Mouse (Mus musculus): ENCODE data around the gene Sept10. TPM values are rescaled to one million over a fixed set of nuclear protein-coding genes. Genes with fewer than 3 reads are reported as not detected.

Gene Sept10
- polyA plus RNA-seq, 1 experiment from 2014 or later = 45.0 TPM

GRCm38 (mm10) chr10:59152544-59153081, 69.0 kb downstream of the Sept10 start:
- Histone ChIP-seq H3K4me1 (no peaks in the 10 kb centered on the region; the same call in 1 of the 2 replicates), H3K36me3 (0 out of 2 replicates have a peak, but pooled peaks cover 3% of the 10 kb centered on the region), H3K27me3 (ENCODE audit: low read depth, poor library complexity, severe bottlenecking) (0 out of 2 replicates have a peak, but pooled peaks cover 6% of the 10 kb centered on the region), H3K9me3 (replicated peaks) (no peaks in the 10 kb centered on the region), H3K4me3 (no peak overlapping the region), H3K27ac (no peak overlapping the region)
- no peak for DNase-seq (ENCODE audit: low spot score)
- 71% methylated on average over 5 of the region's 5 CpGs for WGBS

DNA sequence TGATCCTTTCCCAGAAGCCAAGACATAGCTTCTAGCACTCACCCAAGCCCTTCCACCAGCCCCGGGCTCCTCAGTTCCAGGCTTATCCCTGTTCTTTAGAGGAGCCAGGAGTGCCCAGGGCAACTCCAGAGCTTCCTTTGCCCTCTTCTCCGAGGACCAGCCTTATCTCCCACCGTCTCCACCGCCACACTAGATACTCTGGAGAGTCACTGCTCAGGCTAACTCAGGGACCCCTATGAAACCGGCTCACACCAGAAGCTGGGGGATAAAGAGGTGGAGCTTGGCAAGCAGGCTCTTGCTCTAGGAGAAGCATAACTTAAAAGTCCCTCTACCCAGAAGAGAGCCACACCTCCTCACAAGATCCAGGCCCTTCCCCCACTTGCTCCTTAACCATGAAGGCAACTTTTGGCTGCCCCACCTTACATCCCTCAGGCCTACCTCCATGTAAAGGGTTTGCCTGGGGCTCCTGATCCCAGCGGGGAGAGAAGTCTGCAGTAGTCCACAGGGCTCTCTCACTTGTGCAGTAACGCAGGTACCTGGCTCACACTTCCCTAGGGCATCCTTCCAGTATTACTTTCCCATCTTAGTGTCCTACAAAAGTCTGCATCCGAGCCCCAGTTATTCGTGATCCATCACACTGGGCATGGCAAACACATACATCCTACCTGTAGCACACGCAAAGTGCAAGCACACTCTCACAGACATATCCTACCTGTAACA, 70.5 kb downstream of the Sept10 start:
- 84% methylated on average over 10 of the region's 10 CpGs for WGBS
- H3K4me3 ChIP-seq = no peak overlapping the region
- H3K27me3 ChIP-seq (ENCODE audit: low read depth, poor library complexity, severe bottlenecking) = 0 out of 2 replicates have a peak, but pooled peaks cover 6% of the 10 kb centered on the region
- no peaks in the 10 kb centered on the region; the same call in 1 of the 2 replicates for H3K4me1 ChIP-seq
- H3K36me3 ChIP-seq = no peaks in the 10 kb centered on the region
- no peaks in the 10 kb centered on the region for H3K9me3 ChIP-seq (replicated peaks)
- no peak overlapping the region for H3K27ac ChIP-seq
- no peak for DNase-seq (ENCODE audit: low spot score)

- Histone ChIP-seq H3K27ac (no peak overlapping the region), H3K36me3 (no peaks in the 10 kb centered on the region), H3K4me3 (no peak overlapping the region), H3K9me3 (replicated peaks) (no peaks in the 10 kb centered on the region), H3K27me3 (ENCODE audit: low read depth, poor library complexity, severe bottlenecking) (0 out of 2 replicates have a peak, but pooled peaks cover 6% of the 10 kb centered on the region), H3K4me1 (no peaks in the 10 kb centered on the region; the same call in 1 of the 2 replicates)
- no peak for DNase-seq (ENCODE audit: low spot score)
- WGBS = 20% methylated on average over 8 of the region's 8 CpGs
Measured at GRCm38 (mm10) chr10:59149956-59150383, 71.7 kb downstream of the Sept10 start.

DNA sequence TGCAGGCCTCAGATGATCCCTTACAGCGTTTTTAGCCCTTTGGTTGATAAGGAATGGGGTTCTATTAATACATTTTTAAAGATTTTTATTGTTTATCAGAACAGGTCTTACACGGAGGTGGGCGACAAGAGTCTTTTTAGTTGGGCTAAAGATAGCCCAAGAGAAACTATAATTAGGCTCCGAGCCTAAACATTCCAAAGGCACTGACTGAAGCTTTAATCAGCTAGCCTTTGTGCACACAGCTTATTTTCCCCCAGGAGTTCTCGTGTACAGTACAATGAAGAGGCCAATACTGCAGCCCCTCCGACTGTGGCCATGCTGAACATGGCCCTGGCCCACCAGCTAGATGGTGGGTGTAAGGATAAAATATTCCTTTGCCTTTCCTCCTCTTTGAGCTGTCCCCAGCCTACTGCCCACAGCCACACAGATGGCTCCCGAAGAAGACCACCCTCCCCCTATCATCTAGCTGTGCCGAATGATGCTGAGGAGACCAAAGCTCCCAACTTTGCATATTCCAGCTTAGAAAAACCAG, 88.1 kb downstream of the Sept10 start:
- peaks cover 8% of the 10 kb centered on the region for H3K4me1 ChIP-seq
- no peak overlapping the region for H3K4me3 ChIP-seq
- no peak overlapping the region for H3K27ac ChIP-seq
- H3K27me3 ChIP-seq (ENCODE audit: low read depth, poor library complexity, severe bottlenecking) = no peaks in the 10 kb centered on the region
- H3K9me3 ChIP-seq (replicated peaks) = no peaks in the 10 kb centered on the region
- H3K36me3 ChIP-seq = no peaks in the 10 kb centered on the region
- no peak for DNase-seq (ENCODE audit: low spot score)
- WGBS = 85% methylated on average over 8 of the region's 8 CpGs

GRCm38 (mm10) chr10:59131926-59132628, 89.6 kb downstream of the Sept10 start:
- DNase-seq (ENCODE audit: low spot score) = no peak
- 75% methylated on average over 20 of the region's 20 CpGs for WGBS
- Histone ChIP-seq H3K27me3 (ENCODE audit: low read depth, poor library complexity, severe bottlenecking) (no peaks in the 10 kb centered on the region), H3K9me3 (replicated peaks) (no peaks in the 10 kb centered on the region), H3K27ac (no peak overlapping the region), H3K4me1 (peaks cover 8% of the 10 kb centered on the region), H3K4me3 (no peak overlapping the region), H3K36me3 (no peaks in the 10 kb centered on the region)

DNA sequence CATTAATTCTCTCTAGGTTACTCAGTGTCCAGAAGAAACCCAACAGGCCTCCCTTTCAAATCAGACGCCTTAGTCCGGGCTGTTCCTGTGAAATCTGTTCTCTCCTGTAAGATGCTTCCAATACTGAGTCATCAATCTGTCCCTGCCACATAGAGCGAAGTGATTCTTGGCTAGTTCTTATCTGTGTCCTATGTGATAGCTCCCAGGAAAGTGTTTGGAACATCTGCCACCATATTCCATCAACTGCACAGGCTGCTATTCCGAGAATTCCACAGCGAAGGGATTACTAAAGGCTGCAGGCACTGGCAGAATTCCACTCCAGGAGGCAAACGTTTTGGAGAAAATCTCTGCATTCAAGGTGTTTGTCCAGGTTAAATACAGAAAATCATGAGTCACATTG, 94.0 kb downstream of the Sept10 start:
- Histone ChIP-seq H3K4me1 (peaks cover 8% of the 10 kb centered on the region), H3K9me3 (replicated peaks) (no peaks in the 10 kb centered on the region), H3K4me3 (no peak overlapping the region), H3K27ac (no peak overlapping the region), H3K36me3 (no peaks in the 10 kb centered on the region), H3K27me3 (ENCODE audit: low read depth, poor library complexity, severe bottlenecking) (no peaks in the 10 kb centered on the region)
- 82% methylated on average over 6 of the region's 6 CpGs for WGBS
- DNase-seq (ENCODE audit: low spot score) = no peak

DNA sequence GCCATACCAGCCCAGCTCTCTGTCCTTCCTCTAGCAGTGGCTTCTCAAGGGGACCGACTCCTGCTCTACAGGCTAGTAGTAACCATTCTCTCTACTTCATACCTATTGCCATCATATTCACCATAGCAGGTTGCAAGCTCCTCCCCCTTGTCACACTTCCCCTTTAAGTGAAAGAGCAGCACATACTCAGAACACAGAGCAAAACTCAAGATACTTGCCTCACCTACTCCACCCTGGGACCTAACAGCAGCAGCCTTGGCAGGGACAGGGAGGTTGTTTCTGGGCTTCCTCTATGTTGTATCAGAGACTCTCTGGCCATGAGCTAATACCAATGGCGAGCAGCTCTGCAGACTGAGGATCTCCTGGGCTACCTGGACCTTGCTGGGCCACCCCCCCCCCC, 96.2 kb downstream of the Sept10 start:
- H3K27ac ChIP-seq = no peak overlapping the region
- H3K36me3 ChIP-seq = no peaks in the 10 kb centered on the region
- WGBS = 93% methylated on average over 2 of the region's 2 CpGs
- H3K27me3 ChIP-seq (ENCODE audit: low read depth, poor library complexity, severe bottlenecking) = no peaks in the 10 kb centered on the region
- no peaks in the 10 kb centered on the region for H3K9me3 ChIP-seq (replicated peaks)
- H3K4me3 ChIP-seq = no peak overlapping the region
- DNase-seq (ENCODE audit: low spot score) = no peak
- H3K4me1 ChIP-seq = no peaks in the 10 kb centered on the region

DNA sequence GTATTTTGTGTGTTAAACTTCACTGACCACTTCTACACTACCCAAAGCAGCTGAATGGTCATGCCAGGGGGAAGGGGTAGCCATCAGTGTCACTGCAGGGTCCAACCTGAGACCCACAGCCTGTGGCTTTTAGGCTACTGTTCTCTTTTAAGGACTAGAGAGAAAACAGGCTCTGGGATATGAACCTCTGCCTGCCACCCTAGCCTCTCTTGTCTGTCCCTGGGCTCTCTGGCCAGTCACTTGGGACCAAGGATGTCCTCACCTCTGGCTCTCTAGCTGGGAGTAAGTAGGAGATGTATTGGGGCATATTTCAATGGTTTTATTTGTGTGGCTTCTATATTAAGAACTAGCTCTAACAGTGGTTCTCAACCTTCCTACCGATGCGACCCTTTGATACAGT, 101.8 kb downstream of the Sept10 start:
- no peaks in the 10 kb centered on the region for H3K9me3 ChIP-seq (replicated peaks)
- no peaks in the 10 kb centered on the region for H3K36me3 ChIP-seq
- DNase-seq (ENCODE audit: low spot score) = no peak
- H3K27ac ChIP-seq = no peak overlapping the region
- peaks cover 8% of the 10 kb centered on the region for H3K27me3 ChIP-seq (ENCODE audit: low read depth, poor library complexity, severe bottlenecking)
- peaks cover 4% of the 10 kb centered on the region for H3K4me1 ChIP-seq
- H3K4me3 ChIP-seq = no peak overlapping the region
- 91% methylated on average over 2 of the region's 2 CpGs for WGBS

- no peaks in the 10 kb centered on the region for H3K9me3 ChIP-seq (replicated peaks)
- no peak for DNase-seq (ENCODE audit: low spot score)
- H3K27me3 ChIP-seq (ENCODE audit: low read depth, poor library complexity, severe bottlenecking) = peaks cover 8% of the 10 kb centered on the region
Measured at GRCm38 (mm10) chr10:59119001-59119400, 102.6 kb downstream of the Sept10 start.

GRCm38 (mm10) chr10:59117555-59117954, 104.1 kb downstream of the Sept10 start:
- H3K4me1 ChIP-seq = peaks cover 11% of the 10 kb centered on the region
- H3K9me3 ChIP-seq (replicated peaks) = no peaks in the 10 kb centered on the region
- H3K4me3 ChIP-seq = no peak overlapping the region
- no peaks in the 10 kb centered on the region for H3K36me3 ChIP-seq
- no peak for DNase-seq (ENCODE audit: low spot score)
- H3K27me3 ChIP-seq (ENCODE audit: low read depth, poor library complexity, severe bottlenecking) = peaks cover 8% of the 10 kb centered on the region
- no peak overlapping the region for H3K27ac ChIP-seq
- 89% methylated on average over 5 of the region's 5 CpGs for WGBS

More at GRCm38 (mm10) chr10:59119001-59119400, 102.6 kb downstream of the Sept10 start:
- peaks cover 11% of the 10 kb centered on the region for H3K4me1 ChIP-seq
- no peak overlapping the region for H3K27ac ChIP-seq
- no peak overlapping the region for H3K4me3 ChIP-seq
- no peaks in the 10 kb centered on the region for H3K36me3 ChIP-seq
- 100% methylated on average over 1 of the region's 1 CpGs for WGBS

- Histone ChIP-seq H3K27me3 (ENCODE audit: low read depth, poor library complexity, severe bottlenecking) (peaks cover 8% of the 10 kb centered on the region), H3K4me3 (no peak overlapping the region), H3K27ac (no peak overlapping the region), H3K4me1 (peaks cover 11% of the 10 kb centered on the region), H3K9me3 (replicated peaks) (no peaks in the 10 kb centered on the region), H3K36me3 (no peaks in the 10 kb centered on the region)
- WGBS = 77% methylated on average over 9 of the region's 9 CpGs
- DNase-seq (ENCODE audit: low spot score) = no peak
Measured at GRCm38 (mm10) chr10:59116331-59116730, 105.3 kb downstream of the Sept10 start.

DNA sequence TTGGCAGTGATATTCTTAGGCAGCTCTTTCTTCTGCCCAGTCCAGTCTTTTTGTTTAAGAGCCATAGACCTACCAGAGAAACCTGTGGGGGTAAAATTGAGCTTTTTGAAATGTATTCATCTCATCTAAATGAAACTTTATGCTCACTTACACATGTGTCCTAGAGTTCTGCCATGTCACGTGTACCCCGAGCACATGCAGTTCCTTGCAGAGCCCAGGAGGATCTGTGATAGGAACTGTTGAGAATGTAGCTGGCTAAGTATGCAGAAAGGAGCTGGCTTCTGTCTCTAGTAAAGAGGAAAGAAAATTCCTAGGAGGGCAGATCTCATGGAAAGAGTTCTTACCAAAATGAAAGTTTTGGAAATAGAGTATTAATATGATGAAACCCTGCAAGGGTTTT, 106.0 kb downstream of the Sept10 start:
- H3K36me3 ChIP-seq = no peaks in the 10 kb centered on the region
- DNase-seq (ENCODE audit: low spot score) = no peak
- peaks cover 11% of the 10 kb centered on the region for H3K4me1 ChIP-seq
- no peaks in the 10 kb centered on the region for H3K9me3 ChIP-seq (replicated peaks)
- H3K27me3 ChIP-seq (ENCODE audit: low read depth, poor library complexity, severe bottlenecking) = peaks cover 8% of the 10 kb centered on the region
- 92% methylated on average over 2 of the region's 2 CpGs for whole genome bisulfite sequencing
- no peak overlapping the region for H3K4me3 ChIP-seq
- H3K27ac ChIP-seq = no peak overlapping the region

All from limb, embryonic 10.5 days (tissue).